Mouse (Mus musculus) lung, adult 2 months (tissue): ENCODE measurements at regions not wholly inside any gene's neighbourhood (a gene's known extent, or its start where the extent isn't known, plus 50 kb on each side); places are given as distances from the start of the nearest gene placed in this dataset.

ENCODE experiments used
- DNase-seq: peaks from one replicate; pipeline ENCODE4 v3.0.0; 2022
- H3K4me1 ChIP-seq: fragments of 200-500 bp; 2 replicates; pipeline ENCODE4 v1.6.1; 2011; ENCODE audit warnings: low read length; ENCODE audit not compliant: control insufficient read depth, insufficient read depth
- H3K4me3 ChIP-seq: fragments of 200-500 bp; replicated peaks from 2 replicates; pipeline ENCODE3; 2011; ENCODE audit warnings: low read depth, mild to moderate bottlenecking, control low read depth, low read length; ENCODE audit errors: extremely low read depth
- CTCF ChIP-seq: fragments of 200-500 bp; IDR thresholded peaks from 2 replicates; pipeline ENCODE4 v1.5.1; 2011; ENCODE audit warnings: mild to moderate bottlenecking, low read length, control low read depth; ENCODE audit not compliant: insufficient read depth
- POLR2A ChIP-seq: fragments of 200-500 bp; IDR thresholded peaks from 2 replicates; pipeline ENCODE4 v1.6.1; 2011; ENCODE audit warnings: low read depth, mild to moderate bottlenecking, control low read depth, low read length, borderline replicate concordance; ENCODE audit errors: extremely low read depth
- WGBS: fragments of 180-500 bp; shearing (Covaris S2); methylation state at CpG from one replicate; pipeline ENCODE4 v1.1.7; 2018; 5-methylcytosine and 5-hydroxymethylcytosine counted together

- Histone ChIP-seq H3K4me3 (no peak overlapping the region), H3K4me1 (no peaks in the 10 kb centered on the region)
- TF ChIP-seq POLR2A (no peak), CTCF (no peak)
- WGBS = 84% methylated on average over 4 of the region's 4 CpGs
- no peak for DNase-seq
Observed at GRCm38 (mm10) chr2:138703943-138704541, 447.7 kb downstream of the Btbd3 start.

GRCm38 (mm10) chr2:138708763-138709162, 452.4 kb downstream of the Btbd3 start:
- no peak for DNase-seq
- no peak for TF ChIP-seq POLR2A
- no peak overlapping the region for H3K4me3 ChIP-seq
- 29% methylated on average over 2 of the region's 2 CpGs for WGBS
- H3K4me1 ChIP-seq = no peaks in the 10 kb centered on the region

GRCm38 (mm10) chr2:138733846-138734245, 477.5 kb downstream of the Btbd3 start:
- WGBS = 54% methylated on average over 2 of the region's 2 CpGs
- DNase-seq = no peak
- Histone ChIP-seq H3K4me1 (no peaks in the 10 kb centered on the region), H3K4me3 (no peak overlapping the region)
- no peak for TF ChIP-seq POLR2A
- TF ChIP-seq CTCF = no peak

GRCm38 (mm10) chr2:138744806-138745205, 488.4 kb downstream of the Btbd3 start:
- Histone ChIP-seq H3K4me3 (no peak overlapping the region), H3K4me1 (no peaks in the 10 kb centered on the region)
- 79% methylated on average over 4 of the region's 4 CpGs for WGBS
- TF ChIP-seq CTCF = no peak
- TF ChIP-seq POLR2A = no peak
- no peak for DNase-seq

GRCm38 (mm10) chr2:138760439-138760963, 504.1 kb downstream of the Btbd3 start:
- 73% methylated on average over 3 of the region's 3 CpGs for WGBS
- TF ChIP-seq CTCF = no peak
- no peak for TF ChIP-seq POLR2A
- no peak for DNase-seq
- H3K4me1 ChIP-seq = no peaks in the 10 kb centered on the region
- H3K4me3 ChIP-seq = no peak overlapping the region

GRCm38 (mm10) chr2:138761400-138761799, 505.0 kb downstream of the Btbd3 start:
- TF ChIP-seq POLR2A (no peak), CTCF (no peak)

GRCm38 (mm10) chr2:138766275-138766842, 510.0 kb downstream of the Btbd3 start:
- Histone ChIP-seq H3K4me3 (no peak overlapping the region), H3K4me1 (no peaks in the 10 kb centered on the region)
- TF ChIP-seq CTCF (no peak), POLR2A (no peak)
- WGBS = 77% methylated on average over 9 of the region's 9 CpGs
- DNase-seq = no peak

More at GRCm38 (mm10) chr2:138761400-138761799, 505.0 kb downstream of the Btbd3 start:
- Histone ChIP-seq H3K4me1 (no peaks in the 10 kb centered on the region), H3K4me3 (no peak overlapping the region)
- DNase-seq = no peak
- 90% methylated on average over 1 of the region's 1 CpGs for WGBS

- Histone ChIP-seq H3K4me3 (no peak overlapping the region), H3K4me1 (no peaks in the 10 kb centered on the region)
- DNase-seq = no peak
- 72% methylated on average over 3 of the region's 3 CpGs for WGBS
- TF ChIP-seq CTCF (no peak), POLR2A (no peak)
Observed at GRCm38 (mm10) chr2:138783781-138784180, 527.4 kb downstream of the Btbd3 start.

GRCm38 (mm10) chr2:138792711-138793450, 536.5 kb downstream of the Btbd3 start:
- Histone ChIP-seq H3K4me1 (no peaks in the 10 kb centered on the region), H3K4me3 (no peak overlapping the region)
- TF ChIP-seq POLR2A = no peak
- no peak for TF ChIP-seq CTCF
- 78% methylated on average over 6 of the region's 6 CpGs for WGBS
- DNase-seq = no peak
